14 mouse cellular contexts compared by ENCODE assay signal in genomic region chr2:167818799-167819198, GRCm38 (mm10).
DNase-seq lines count a peak whose midpoint lies in the region; ATAC-seq and TF ChIP-seq lines count a peak whose summit lies in the region.
"Had no signal": no experiment of that assay in that cellular context is flagged by ENCODE, and none has a peak within 500 bp of the region (broad histone marks: within the 10 kb centered on the region; RNA-seq: fewer than 3 reads in every experiment).

No protein-coding gene starts in this region.

- no peak for ATAC-seq in liver, postnatal 0 days
- no peak for ATAC-seq in liver, embryonic 11.5 days (replicated peaks; ENCODE audit: low FRiP score)
- ATAC-seq in intestine, embryonic 16.5 days = no peak
- ATAC-seq in forebrain, postnatal 0 days = no peak
- ATAC-seq: CD4-positive, CD25-positive, alpha-beta regulatory T cell, adult 4 months had no signal

- no peak for TF ChIP-seq CTCF in liver, postnatal 0 days (IDR thresholded peaks at IDR 0.05; ENCODE audit: low read depth)
- no peak for TF ChIP-seq CTCF in forebrain, postnatal 0 days (IDR thresholded peaks at IDR 0.05; ENCODE audit: low read depth)

- H3K27ac ChIP-seq in liver, postnatal 0 days (ENCODE audit: low read depth) = peak overlapping the region; percentile 52; the same call in 1 of the 2 replicates
- H3K27ac ChIP-seq in liver, embryonic 11.5 days (ENCODE audit: low read depth, low read length) = no peak overlapping the region; the same call in 1 of the 2 replicates
- peak overlapping the region; percentile 48 for H3K27ac ChIP-seq in heart, embryonic 10.5 days
- peak overlapping the region; percentile 70 for H3K27ac ChIP-seq in intestine, embryonic 16.5 days (ENCODE audit: low read length)
- H3K27ac ChIP-seq in limb, embryonic 10.5 days = no peak overlapping the region
- no peak overlapping the region for H3K27ac ChIP-seq in forebrain, postnatal 0 days (ENCODE audit: low read depth, low read length)
- H3K27ac ChIP-seq: heart, embryonic 15.5 days; limb, embryonic 15.5 days had no signal

- no peaks in the 10 kb centered on the region for H3K36me3 ChIP-seq in liver, postnatal 0 days (replicated peaks; ENCODE audit: insufficient read depth, low read length)
- H3K36me3 ChIP-seq in liver, embryonic 11.5 days (ENCODE audit: control insufficient read depth, insufficient read depth, low read length) = no peaks in the 10 kb centered on the region
- no peaks in the 10 kb centered on the region for H3K36me3 ChIP-seq in heart, embryonic 10.5 days
- H3K36me3 ChIP-seq in intestine, embryonic 16.5 days (ENCODE audit: control insufficient read depth, insufficient read depth, low read length) = no peaks in the 10 kb centered on the region
- no peaks in the 10 kb centered on the region for H3K36me3 ChIP-seq in limb, embryonic 10.5 days
- no peaks in the 10 kb centered on the region for H3K36me3 ChIP-seq in forebrain, postnatal 0 days (ENCODE audit: insufficient read depth)
- H3K36me3 ChIP-seq: heart, embryonic 15.5 days; limb, embryonic 15.5 days had no signal

- H3K4me1 ChIP-seq in liver, postnatal 0 days (ENCODE audit: insufficient read depth) = no peaks in the 10 kb centered on the region; the same call in 1 of the 2 replicates
- peaks cover 6% of the 10 kb centered on the region for H3K4me1 ChIP-seq in liver, embryonic 11.5 days (replicated peaks; ENCODE audit: control insufficient read depth, insufficient read depth, low read length)
- peaks cover 35% of the 10 kb centered on the region for H3K4me1 ChIP-seq in heart, embryonic 10.5 days
- H3K4me1 ChIP-seq in intestine, embryonic 16.5 days (ENCODE audit: control insufficient read depth, insufficient read depth, low read length) = peaks cover 35% of the 10 kb centered on the region
- H3K4me1 ChIP-seq in limb, embryonic 10.5 days = peaks cover 13% of the 10 kb centered on the region
- H3K4me1 ChIP-seq in forebrain, postnatal 0 days (ENCODE audit: insufficient read depth) = no peaks in the 10 kb centered on the region; the same call in 1 of the 2 replicates

- no peak for DNase-seq in liver, postnatal 0 days
- DNase-seq in liver, embryonic 11.5 days (ENCODE audit: low spot score) = no peak
- DNase-seq in heart, embryonic 10.5 days (ENCODE audit: low spot score) = no peak
- peak; percentile 63 to 87 for DNase-seq in lung, postnatal 4 days
- DNase-seq in limb, embryonic 10.5 days (ENCODE audit: low spot score) = no peak
- no peak for DNase-seq in gastrocnemius, adult 8-10 months (ENCODE audit: low spot score in 2 of 2)
- no peak for DNase-seq in forebrain, postnatal 0 days
- DNase-seq: cerebellum, adult 18-20 months; right cerebral cortex, postnatal 14 days; thymus, postnatal 4 days had no signal

- H3K9ac ChIP-seq in liver, postnatal 0 days (replicated peaks) = no peak overlapping the region
- no peak overlapping the region for H3K9ac ChIP-seq in liver, embryonic 11.5 days (ENCODE audit: low read depth, low read length)
- H3K9ac ChIP-seq in intestine, embryonic 16.5 days (ENCODE audit: low read depth, low read length) = peak overlapping the region; percentile 22; the same call in 1 of the 2 replicates
- no peak overlapping the region for H3K9ac ChIP-seq in forebrain, postnatal 0 days
- H3K9ac ChIP-seq: heart, embryonic 15.5 days; limb, embryonic 15.5 days had no signal

- no peak overlapping the region for H3K4me3 ChIP-seq in liver, postnatal 0 days (ENCODE audit: low read depth, low read length)
- no peak overlapping the region for H3K4me3 ChIP-seq in liver, embryonic 11.5 days (ENCODE audit: low read depth, low read length)
- no peak overlapping the region for H3K4me3 ChIP-seq in heart, embryonic 10.5 days
- H3K4me3 ChIP-seq in intestine, embryonic 16.5 days (ENCODE audit: low read length) = no peak overlapping the region
- H3K4me3 ChIP-seq in limb, embryonic 10.5 days = no peak overlapping the region
- no peak overlapping the region for H3K4me3 ChIP-seq in forebrain, postnatal 0 days (ENCODE audit: low read depth, low read length)
- H3K4me3 ChIP-seq: heart, embryonic 15.5 days; limb, embryonic 15.5 days had no signal

- no peak for TF ChIP-seq EP300 in liver, postnatal 0 days (IDR thresholded peaks at IDR 0.05; ENCODE audit: low read depth)

- no peak overlapping the region for H3K4me2 ChIP-seq in liver, postnatal 0 days (ENCODE audit: low read depth, low read length)
- no peak overlapping the region for H3K4me2 ChIP-seq in liver, embryonic 11.5 days
- H3K4me2 ChIP-seq in intestine, embryonic 16.5 days (ENCODE audit: low read depth, low read length) = no peak overlapping the region
- no peak overlapping the region for H3K4me2 ChIP-seq in forebrain, postnatal 0 days (ENCODE audit: low read depth)
- H3K4me2 ChIP-seq: heart, embryonic 15.5 days; limb, embryonic 15.5 days had no signal

- H3K9me3 ChIP-seq in liver, postnatal 0 days (ENCODE audit: low read length) = no peaks in the 10 kb centered on the region
- no peaks in the 10 kb centered on the region for H3K9me3 ChIP-seq in liver, embryonic 11.5 days (ENCODE audit: control insufficient read depth, low read length)
- H3K9me3 ChIP-seq in heart, embryonic 10.5 days = no peaks in the 10 kb centered on the region
- H3K9me3 ChIP-seq in intestine, embryonic 16.5 days (ENCODE audit: control insufficient read depth, low read length) = no peaks in the 10 kb centered on the region
- no peaks in the 10 kb centered on the region for H3K9me3 ChIP-seq in limb, embryonic 10.5 days (replicated peaks)
- H3K9me3 ChIP-seq in forebrain, postnatal 0 days (ENCODE audit: low read length) = no peaks in the 10 kb centered on the region
- H3K9me3 ChIP-seq: heart, embryonic 15.5 days; limb, embryonic 15.5 days had no signal

- 80% methylated on average over 10 of the region's 10 CpGs for WGBS in liver, postnatal 0 days (ENCODE audit: insufficient replicate concordance)
- 81% methylated on average over 10 of the region's 10 CpGs for WGBS in liver, embryonic 11.5 days
- 77% methylated on average over 10 of the region's 10 CpGs for WGBS in heart, embryonic 10.5 days
- 50% methylated on average over 10 of the region's 10 CpGs for WGBS in intestine, embryonic 16.5 days
- 82% methylated on average over 10 of the region's 10 CpGs for WGBS in limb, embryonic 10.5 days
- WGBS in forebrain, postnatal 0 days = 84% methylated on average over 10 of the region's 10 CpGs

- H3K27me3 ChIP-seq in liver, postnatal 0 days (ENCODE audit: insufficient read depth, low read length) = no peaks in the 10 kb centered on the region
- peaks cover 8% of the 10 kb centered on the region for H3K27me3 ChIP-seq in liver, embryonic 11.5 days (replicated peaks; ENCODE audit: control insufficient read depth, insufficient read depth, low read length)
- peaks cover 12% of the 10 kb centered on the region; the same call in 1 of the 2 replicates for H3K27me3 ChIP-seq in heart, embryonic 10.5 days (ENCODE audit: insufficient read depth, poor library complexity, severe bottlenecking)
- no peaks in the 10 kb centered on the region for H3K27me3 ChIP-seq in intestine, embryonic 16.5 days (replicated peaks; ENCODE audit: control insufficient read depth, insufficient read depth, low read length)
- H3K27me3 ChIP-seq in limb, embryonic 10.5 days (ENCODE audit: low read depth, poor library complexity, severe bottlenecking) = no peaks in the 10 kb centered on the region
- H3K27me3 ChIP-seq in forebrain, postnatal 0 days (ENCODE audit: insufficient read depth, low read length) = no peaks in the 10 kb centered on the region
- H3K27me3 ChIP-seq: heart, embryonic 15.5 days; limb, embryonic 15.5 days had no signal

Comparison
In these comparisons a context has a peak if more than half of its experiments do, and no peak if none do; other contexts are left out.
1. H3K27ac ChIP-seq: peak in liver, postnatal 0 days (single experiment), heart, embryonic 10.5 days (single experiment) and intestine, embryonic 16.5 days (single experiment); none in liver, embryonic 11.5 days (single experiment), limb, embryonic 10.5 days (single experiment) and forebrain, postnatal 0 days (single experiment).
2. DNase-seq: peak in lung, postnatal 4 days (2 of 2); none in liver, postnatal 0 days (single experiment), liver, embryonic 11.5 days (single experiment), heart, embryonic 10.5 days (single experiment), limb, embryonic 10.5 days (single experiment), gastrocnemius, adult 8-10 months (0 of 2) and forebrain, postnatal 0 days (single experiment).